Mouse (Mus musculus) layer of hippocampus, adult 11-12 months (tissue): ENCODE results near the gene Dnajb14.
"Not testable (repeated sequence)": the region's sequence is repeated elsewhere in the genome, so short reads cannot be mapped to it uniquely, and the experiment has no call there.

Source experiments
- DNase-seq: peaks from one replicate; pipeline ENCODE4 v3.0.0; 2022; ENCODE audit warnings: low spot score

Dnajb14 gene

GRCm38 (mm10) chr3:137863330-137864123 lies 3.9 kb upstream of the Dnajb14 start:
- peak; percentile 27 for DNase-seq

GRCm38 (mm10) chr3:137864124-137864987 lies 3.1 kb upstream of the Dnajb14 start, which contains the start of gene H2afz:
Gene H2afz (plus strand): TSS chr3:137864487.
- DNase-seq, result peak; percentile 98

GRCm38 (mm10) chr3:137864988-137865982 lies 2.2 kb upstream of the Dnajb14 start:
- peak; percentile 86 for DNase-seq

- no peak for DNase-seq
Measured at GRCm38 (mm10) chr3:137867133-137867436, 390 bp upstream of the Dnajb14 start.

GRCm38 (mm10) chr3:137868094-137868913 lies 829 bp downstream of the Dnajb14 start:
- DNase-seq, result no peak

GRCm38 (mm10) chr3:137869395-137869794 lies 1.9 kb downstream of the Dnajb14 start:
- peak; percentile 36 for DNase-seq

GRCm38 (mm10) chr3:137879313-137879712 lies 11.8 kb downstream of the Dnajb14 start:
- DNase-seq, result no peak

GRCm38 (mm10) chr3:137880109-137880748 lies 12.8 kb downstream of the Dnajb14 start:
- DNase-seq, result no peak

GRCm38 (mm10) chr3:137881093-137881492 lies 13.6 kb downstream of the Dnajb14 start:
- DNase-seq, result no peak

- no peak for DNase-seq
Measured at GRCm38 (mm10) chr3:137887961-137888360, 20.5 kb downstream of the Dnajb14 start.

- DNase-seq, result no peak
Measured at GRCm38 (mm10) chr3:137891089-137891488, 23.6 kb downstream of the Dnajb14 start.

GRCm38 (mm10) chr3:137892118-137892517 lies 24.6 kb downstream of the Dnajb14 start:
- no peak for DNase-seq

- no peak for DNase-seq
Measured at GRCm38 (mm10) chr3:137893789-137894188, 26.3 kb downstream of the Dnajb14 start.

GRCm38 (mm10) chr3:137895196-137895595 lies 27.7 kb downstream of the Dnajb14 start:
- DNase-seq, result no peak

- no peak for DNase-seq
Measured at GRCm38 (mm10) chr3:137896386-137896785, 28.9 kb downstream of the Dnajb14 start.

- no peak for DNase-seq
Measured at GRCm38 (mm10) chr3:137896867-137897266, 29.4 kb downstream of the Dnajb14 start.

GRCm38 (mm10) chr3:137897685-137898084 lies 30.2 kb downstream of the Dnajb14 start:
- no peak for DNase-seq

- peak; percentile 42 for DNase-seq
Measured at GRCm38 (mm10) chr3:137900149-137900548, 32.7 kb downstream of the Dnajb14 start.

GRCm38 (mm10) chr3:137913093-137913492 lies 45.6 kb downstream of the Dnajb14 start:
- DNase-seq, result no peak

- not testable (repeated sequence) for DNase-seq
Measured at GRCm38 (mm10) chr3:137914567-137914966, 47.1 kb downstream of the Dnajb14 start.
